In genomic region chr9:57520375-57521055, GRCm38 (mm10) we compare ENCODE assay signal across 8 mouse cellular contexts. TPM values are rescaled to one million over a fixed set of nuclear protein-coding genes. Genes with fewer than 3 reads are reported as not detected.
DNase-seq lines count a peak whose midpoint lies in the region; ATAC-seq and TF ChIP-seq lines count a peak whose summit lies in the region.

No protein-coding gene starts in this region.

- CTCF ChIA-PET in Patski (lab: Charles Lee): interaction anchor here (1.0 kb wide), 1 partner anchor 16 kb away, joined by 6 read pairs; no protein-coding TSS in a partner anchor

- no peak for DNase-seq in heart, postnatal 36 days
- no peak for DNase-seq in Patski (ENCODE audit: low read depth, low spot score)
- DNase-seq in midbrain, embryonic 10.5 days (ENCODE audit: low spot score): no peak
- DNase-seq in right cerebral cortex, adult 2 months (ENCODE audit: low spot score in 2 of 2): no peak
- DNase-seq in layer of hippocampus, postnatal 36 days: no peak
- DNase-seq in adrenal gland, adult 2 months: no peak

- peaks cover 30% of the 10 kb centered on the region for H3K4me1 ChIP-seq in heart, embryonic 15.5 days (replicated peaks)
- H3K4me1 ChIP-seq in hindbrain, embryonic 12.5 days: peaks cover 19% of the 10 kb centered on the region
- peaks cover 33% of the 10 kb centered on the region for H3K4me1 ChIP-seq in midbrain, embryonic 10.5 days

- in situ Hi-C loops in Patski (cut with MboI; ENCODE audit: low pct_unique_long_range_greater_than_20kb): loop anchor here (5.0 kb wide), 2 partner anchors 122 to 313 kb away; no protein-coding TSS in a partner anchor

- intact Hi-C loops in heart, postnatal 36 days (cut with DNase I): loop anchor here (5.0 to 10.0 kb wide), 3 partner anchors 122 to 446 kb away; partner anchors contain the start of gene Sin3a

- no peaks in the 10 kb centered on the region for H3K36me3 ChIP-seq in heart, embryonic 15.5 days
- H3K36me3 ChIP-seq in hindbrain, embryonic 12.5 days: no peaks in the 10 kb centered on the region
- no peaks in the 10 kb centered on the region for H3K36me3 ChIP-seq in midbrain, embryonic 10.5 days

- ATAC-seq in heart, embryonic 15.5 days (replicated peaks; ENCODE audit: insufficient number of reproducible peaks, insufficient read depth, low FRiP score, low read depth): peak; percentile 3; the same call in 1 of the 2 replicates
- ATAC-seq in Patski: peak; percentile 10
- no peak; the same call in 1 of the 2 replicates for ATAC-seq in hindbrain, embryonic 12.5 days (ENCODE audit: low FRiP score)

- H3K27ac ChIP-seq in heart, embryonic 15.5 days: peak overlapping the region; percentile 98
- H3K27ac ChIP-seq in hindbrain, embryonic 12.5 days: peak overlapping the region; percentile 92
- peak overlapping the region; percentile 98 for H3K27ac ChIP-seq in midbrain, embryonic 10.5 days (replicated peaks)

- H3K27me3 ChIP-seq in heart, embryonic 15.5 days: no peaks in the 10 kb centered on the region
- H3K27me3 ChIP-seq in Patski: no peaks in the 10 kb centered on the region
- no peaks in the 10 kb centered on the region for H3K27me3 ChIP-seq in hindbrain, embryonic 12.5 days
- no peaks in the 10 kb centered on the region for H3K27me3 ChIP-seq in midbrain, embryonic 10.5 days (ENCODE audit: low read depth, poor library complexity, severe bottlenecking)

- H3K4me2 ChIP-seq in heart, embryonic 15.5 days: peak overlapping the region; percentile 62
- peak overlapping the region; percentile 59 for H3K4me2 ChIP-seq in hindbrain, embryonic 12.5 days (replicated peaks)

- 27% methylated on average over 16 of the region's 16 CpGs for WGBS in heart, embryonic 15.5 days
- 23% methylated on average over 16 of the region's 16 CpGs for WGBS in hindbrain, embryonic 12.5 days
- 27% methylated on average over 16 of the region's 16 CpGs for WGBS in midbrain, embryonic 10.5 days

- H3K9ac ChIP-seq in heart, embryonic 15.5 days: peak overlapping the region; percentile 96
- H3K9ac ChIP-seq in hindbrain, embryonic 12.5 days: peak overlapping the region; percentile 91

- POLR2A ChIA-PET in Patski (lab: Charles Lee): interaction anchor here (1.0 to 2.0 kb wide), 2 partner anchors 15 to 25 kb away, joined by 4 to 10 read pairs; no protein-coding TSS in a partner anchor

- H3K4me3 ChIP-seq in heart, embryonic 15.5 days: peak overlapping the region; percentile 79
- H3K4me3 ChIP-seq in hindbrain, embryonic 12.5 days: peak overlapping the region; percentile 86
- H3K4me3 ChIP-seq in midbrain, embryonic 10.5 days: peak overlapping the region; percentile 99

- H3K9me3 ChIP-seq in heart, embryonic 15.5 days (replicated peaks): no peaks in the 10 kb centered on the region
- no peaks in the 10 kb centered on the region for H3K9me3 ChIP-seq in hindbrain, embryonic 12.5 days (replicated peaks)
- no peaks in the 10 kb centered on the region for H3K9me3 ChIP-seq in midbrain, embryonic 10.5 days (replicated peaks)

- TF ChIP-seq CTCF in Patski (IDR thresholded peaks at IDR 0.05): peak; percentile 44

RNA-seq across cellular contexts. Expression of gene Cox5a, which starts 0.6 kb away (rescaled TPM):
- 1,248 and 1,820 TPM in 2 replicates for polyA plus RNA-seq in heart, embryonic 15.5 days (2015; fragmentation: Nextera tagmentation; extraction: Ambion mirVana)
- total RNA-seq in heart, postnatal 36 days (2021): 1,000 to 10,000 TPM; 2,624 to 2,673 TPM
- 1,082 TPM for polyA plus RNA-seq in Patski (2021)
- polyA plus RNA-seq in hindbrain, embryonic 12.5 days (2016; fragmentation: Nextera tagmentation; extraction: Ambion mirVana): 655 and 680 TPM in 2 replicates
- polyA plus RNA-seq in midbrain, embryonic 10.5 days (2016; fragmentation: Nextera tagmentation; extraction: Ambion mirVana): 705 and 737 TPM in 2 replicates
- total RNA-seq in layer of hippocampus, postnatal 36 days (2021): 100 to 1,000 TPM; 387 to 406 TPM
- total RNA-seq in adrenal gland, adult 2 months (2021): 100 to 1,000 TPM; 430 to 653 TPM
- 880 and 1,121 TPM in 2 replicates for polyA plus RNA-seq in adrenal gland, adult 2 months (2012; rRNA removed)

RNA-seq across cellular contexts. Expression of gene Rpp25, which starts 16.7 kb away (rescaled TPM):
- polyA plus RNA-seq in heart, embryonic 15.5 days (2015; fragmentation: Nextera tagmentation; extraction: Ambion mirVana): 11.5 and 12.9 TPM in 2 replicates
- 1 to 10 TPM; 1.0 to 2.1 TPM for total RNA-seq in heart, postnatal 36 days (2021)
- polyA plus RNA-seq in Patski (2021): 0.39 TPM
- polyA plus RNA-seq in hindbrain, embryonic 12.5 days (2016; fragmentation: Nextera tagmentation; extraction: Ambion mirVana): 7.3 and 7.6 TPM in 2 replicates
- 2.5 and 9.3 TPM in 2 replicates for polyA plus RNA-seq in midbrain, embryonic 10.5 days (2016; fragmentation: Nextera tagmentation; extraction: Ambion mirVana)
- total RNA-seq in layer of hippocampus, postnatal 36 days (2021): 1 to 10 TPM; 9.4 to 9.9 TPM
- total RNA-seq in adrenal gland, adult 2 months (2021): 1 to 10 TPM; 1.6 to 5.8 TPM
- polyA plus RNA-seq in adrenal gland, adult 2 months (2012; rRNA removed): 6.1 and 6.3 TPM in 2 replicates

RNA-seq across cellular contexts. Expression of gene Fam219b, which starts 16.8 kb away (rescaled TPM):
- polyA plus RNA-seq in heart, embryonic 15.5 days (2015; fragmentation: Nextera tagmentation; extraction: Ambion mirVana): 10.6 and 15.1 TPM in 2 replicates
- total RNA-seq in heart, postnatal 36 days (2021): 1 to 10 TPM; 7.2 to 8.3 TPM
- 10.2 TPM for polyA plus RNA-seq in Patski (2021)
- 20.0 and 21.0 TPM in 2 replicates for polyA plus RNA-seq in hindbrain, embryonic 12.5 days (2016; fragmentation: Nextera tagmentation; extraction: Ambion mirVana)
- polyA plus RNA-seq in midbrain, embryonic 10.5 days (2016; fragmentation: Nextera tagmentation; extraction: Ambion mirVana): 16.8 and 19.4 TPM in 2 replicates
- total RNA-seq in layer of hippocampus, postnatal 36 days (2021): 10 to 100 TPM; 18.7 to 19.2 TPM
- 10 to 100 TPM; 19.3 to 33.8 TPM for total RNA-seq in adrenal gland, adult 2 months (2021)
- polyA plus RNA-seq in adrenal gland, adult 2 months (2012; rRNA removed): 45.8 and 61.8 TPM in 2 replicates

RNA-seq across cellular contexts. Expression of gene Mpi, which starts 32.0 kb away (rescaled TPM):
- polyA plus RNA-seq in heart, embryonic 15.5 days (2015; fragmentation: Nextera tagmentation; extraction: Ambion mirVana): 75.2 and 80.6 TPM in 2 replicates
- total RNA-seq in heart, postnatal 36 days (2021): 100 to 1,000 TPM; 129 to 161 TPM
- 39.1 TPM for polyA plus RNA-seq in Patski (2021)
- polyA plus RNA-seq in hindbrain, embryonic 12.5 days (2016; fragmentation: Nextera tagmentation; extraction: Ambion mirVana): 59.2 and 61.4 TPM in 2 replicates
- 64.7 and 74.4 TPM in 2 replicates for polyA plus RNA-seq in midbrain, embryonic 10.5 days (2016; fragmentation: Nextera tagmentation; extraction: Ambion mirVana)
- total RNA-seq in layer of hippocampus, postnatal 36 days (2021): 10 to 100 TPM; 65.9 to 66.3 TPM
- 10 to 100 TPM; 35.6 to 41.8 TPM for total RNA-seq in adrenal gland, adult 2 months (2021)
- 23.1 and 29.0 TPM in 2 replicates for polyA plus RNA-seq in adrenal gland, adult 2 months (2012; rRNA removed)

RNA-seq across cellular contexts. Expression of gene Scamp2, which starts 40.2 kb away (rescaled TPM):
- 47.3 and 56.0 TPM in 2 replicates for polyA plus RNA-seq in heart, embryonic 15.5 days (2015; fragmentation: Nextera tagmentation; extraction: Ambion mirVana)
- total RNA-seq in heart, postnatal 36 days (2021): 10 to 100 TPM; 25.8 to 29.4 TPM
- 60.2 TPM for polyA plus RNA-seq in Patski (2021)
- 61.9 and 63.3 TPM in 2 replicates for polyA plus RNA-seq in hindbrain, embryonic 12.5 days (2016; fragmentation: Nextera tagmentation; extraction: Ambion mirVana)
- 52.4 and 58.9 TPM in 2 replicates for polyA plus RNA-seq in midbrain, embryonic 10.5 days (2016; fragmentation: Nextera tagmentation; extraction: Ambion mirVana)
- total RNA-seq in layer of hippocampus, postnatal 36 days (2021): 10 to 100 TPM; 24.6 to 25.5 TPM
- 10 to 100 TPM; 65.7 to 72.3 TPM for total RNA-seq in adrenal gland, adult 2 months (2021)
- polyA plus RNA-seq in adrenal gland, adult 2 months (2012; rRNA removed): 81.1 and 94.0 TPM in 2 replicates
